Mouse (Mus musculus) olfactory bulb, adult 2 months (tissue): ENCODE data around the gene Ola1. TPM values are rescaled to one million over a fixed set of nuclear protein-coding genes. Genes with fewer than 3 reads are reported as not detected.

ENCODE experiments used
- H3K27ac ChIP-seq: fragments of 200-500 bp; 2 replicates; pipeline ENCODE4 v1.5.1; 2012; ENCODE audit warnings: low read depth, low read length; ENCODE audit not compliant: insufficient read depth
- H3K4me1 ChIP-seq: fragments of 200-500 bp; 2 replicates; pipeline ENCODE4 v1.6.1; 2012; ENCODE audit warnings: low read length; ENCODE audit not compliant: control insufficient read depth, insufficient read depth
- H3K4me3 ChIP-seq: fragments of 200-500 bp; 2 replicates; pipeline ENCODE4 v1.5.1; 2012; ENCODE audit warnings: mild to moderate bottlenecking, low read depth, low read length, moderate library complexity; ENCODE audit not compliant: insufficient read depth
- CTCF ChIP-seq: fragments of 200-500 bp; IDR thresholded peaks from 2 replicates; pipeline ENCODE4 v1.5.1; 2012; ENCODE audit warnings: low read depth, mild to moderate bottlenecking, low read length, moderate library complexity; ENCODE audit not compliant: insufficient read depth
- POLR2A ChIP-seq: fragments of 200-500 bp; IDR thresholded peaks from 2 replicates; pipeline ENCODE4 v1.6.1; 2012; ENCODE audit warnings: mild to moderate bottlenecking, low read depth, low read length, moderate library complexity; ENCODE audit not compliant: insufficient read depth
- WGBS: fragments of 180-500 bp; shearing (Covaris S2); methylation state at CpG from one replicate; pipeline ENCODE4 v1.1.7; 2018; 5-methylcytosine and 5-hydroxymethylcytosine counted together
- polyA plus RNA-seq: library from polyadenylated mRNA; stranded (reverse); fragments of >200 nt; gene quantifications from 2 replicates; pipeline ENCODE4 v1.2.4, GENCODE M21; 2012; ENCODE audit warnings: low replicate concordance; ENCODE audit not compliant: missing spikeins, insufficient read depth, insufficient read length

The Ola1 gene
- 370 TPM in 1 of 2 replicates, not detected in the other for polyA plus RNA-seq

DNA sequence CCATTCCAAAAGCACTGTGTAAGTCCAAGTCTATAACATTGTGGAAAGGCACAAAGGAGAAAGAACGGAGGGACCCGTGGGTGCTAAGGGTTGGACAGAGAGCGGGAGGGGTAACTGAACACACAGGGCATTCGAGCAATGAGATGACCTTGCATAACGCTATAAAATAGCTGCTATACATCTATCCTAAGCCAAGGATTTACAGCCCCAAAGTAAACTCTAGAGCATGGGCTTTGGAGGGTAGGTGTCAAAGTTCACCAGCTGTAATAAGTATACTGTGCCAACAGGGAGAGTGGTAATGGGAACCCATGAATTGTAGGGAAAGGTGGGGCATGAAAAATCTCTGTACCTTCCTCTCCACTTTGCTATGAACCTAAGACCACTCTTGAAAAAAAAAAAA, at the start of gene Ola1:
Gene Ola1, minus strand, starts transcription at position 12 of the 400 bp plus-strand sequence.
- H3K4me3 ChIP-seq, result no peak within 1 kb of the TSS
- no peak within 1 kb of the TSS for H3K27ac ChIP-seq
- TF ChIP-seq CTCF (no peak), POLR2A (no peak)
- 91% methylated on average over 5 of the region's 5 CpGs for WGBS
- H3K4me1 ChIP-seq, result no peaks in the 10 kb centered on the region

DNA sequence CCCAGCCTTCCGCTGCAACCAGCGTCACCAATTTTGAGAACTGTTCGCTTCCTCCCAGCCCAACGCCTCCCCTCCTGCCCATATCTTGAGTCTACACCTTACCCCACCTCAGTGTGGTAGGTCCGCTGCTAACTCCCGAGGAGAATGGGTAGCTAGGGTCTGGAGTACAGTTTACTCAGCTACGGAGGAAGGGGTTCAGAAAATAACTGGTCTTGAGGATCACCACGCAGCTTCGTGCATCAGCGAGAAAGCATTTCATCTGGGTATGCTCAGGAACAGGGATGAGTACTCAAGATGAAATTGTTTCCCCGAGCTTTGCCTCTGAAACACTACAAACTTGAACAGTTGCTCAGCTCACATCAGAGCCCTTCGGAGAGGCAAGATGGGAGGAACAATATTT, 49.6 kb upstream of the Ola1 start:
- peak overlapping the region; percentile 33 for H3K4me3 ChIP-seq
- peaks cover 29% of the 10 kb centered on the region for H3K4me1 ChIP-seq
- 4% methylated on average over 12 of the region's 12 CpGs for WGBS
- TF ChIP-seq POLR2A, result no peak
- peak overlapping the region; percentile 89 for H3K27ac ChIP-seq

DNA sequence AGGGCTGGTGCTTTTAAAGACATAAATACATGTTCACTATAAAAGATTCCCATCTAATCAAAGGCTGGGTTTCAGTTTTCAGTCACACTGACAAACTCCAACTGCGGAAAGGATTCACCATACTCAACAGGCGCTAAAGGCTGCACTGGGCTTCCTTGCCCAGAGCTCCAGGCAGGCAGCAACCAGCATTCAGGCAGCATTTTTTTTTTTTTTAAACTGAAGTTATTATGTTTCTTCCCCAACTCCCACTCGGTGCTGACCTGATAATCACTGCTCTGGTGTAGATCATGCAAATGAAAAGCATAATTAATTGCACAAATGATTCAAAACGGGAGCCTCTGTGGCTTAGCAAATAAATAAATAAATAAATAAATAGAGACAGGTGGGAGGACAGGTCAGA, 49.1 kb upstream of the Ola1 start:
- TF ChIP-seq CTCF (no peak), POLR2A (no peak)
- WGBS, result 11% methylated on average over 4 of the region's 4 CpGs
- Histone ChIP-seq H3K4me1 (peaks cover 29% of the 10 kb centered on the region), H3K27ac (no peak overlapping the region; the same call in 1 of the 2 replicates), H3K4me3 (0 out of 2 replicates have a peak overlapping the region, but pooled peaks have one; percentile 9)

DNA sequence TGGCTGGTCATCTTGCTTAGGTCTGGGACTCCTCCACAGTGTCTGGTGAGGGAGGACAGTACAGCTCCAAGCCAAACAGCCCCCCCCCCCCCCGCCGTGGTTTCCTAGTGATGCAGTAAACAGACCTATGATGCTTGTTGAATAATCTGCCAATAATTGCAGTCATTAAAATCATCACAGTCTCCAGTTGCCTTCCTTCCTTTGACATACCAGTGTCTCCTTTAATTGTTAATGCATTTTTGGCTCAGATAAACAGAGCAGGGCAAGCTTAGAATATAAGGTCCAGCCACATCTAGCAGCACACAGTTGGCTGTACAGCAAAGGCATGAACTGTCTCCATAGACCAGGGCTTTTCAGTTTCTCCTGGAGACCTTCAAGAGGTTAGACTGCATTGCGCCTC, 48.5 kb upstream of the Ola1 start:
- 19% methylated on average over 3 of the region's 3 CpGs for WGBS
- TF ChIP-seq CTCF, result no peak
- TF ChIP-seq POLR2A, result no peak
- Histone ChIP-seq H3K27ac (peak overlapping the region; percentile 67; the same call in 1 of the 2 replicates), H3K4me3 (no peak overlapping the region), H3K4me1 (peaks cover 29% of the 10 kb centered on the region)

DNA sequence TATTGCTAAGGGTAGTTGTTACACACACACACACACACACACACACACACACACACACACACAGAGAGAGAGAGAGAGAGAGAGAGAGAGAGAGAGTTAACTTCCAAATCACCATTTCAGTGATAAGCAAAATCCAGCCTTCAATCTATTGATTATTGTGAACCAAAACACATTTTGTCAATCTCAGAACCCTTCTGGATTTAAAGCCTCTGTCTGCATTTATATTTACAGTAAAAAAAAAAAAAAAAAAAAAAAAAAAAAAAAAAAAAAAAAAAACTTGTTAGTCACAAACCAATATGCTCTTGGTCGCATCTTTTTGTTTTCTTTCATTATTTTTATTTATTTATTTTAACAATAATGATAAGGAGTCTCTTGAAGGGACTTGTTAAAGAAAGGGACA, 47.9 kb upstream of the Ola1 start:
- Histone ChIP-seq H3K27ac (peak overlapping the region; percentile 67; the same call in 1 of the 2 replicates), H3K4me3 (no peak overlapping the region), H3K4me1 (peaks cover 29% of the 10 kb centered on the region)
- 51% methylated on average over 1 of the region's 1 CpGs for WGBS
- TF ChIP-seq CTCF, result no peak
- no peak for TF ChIP-seq POLR2A

DNA sequence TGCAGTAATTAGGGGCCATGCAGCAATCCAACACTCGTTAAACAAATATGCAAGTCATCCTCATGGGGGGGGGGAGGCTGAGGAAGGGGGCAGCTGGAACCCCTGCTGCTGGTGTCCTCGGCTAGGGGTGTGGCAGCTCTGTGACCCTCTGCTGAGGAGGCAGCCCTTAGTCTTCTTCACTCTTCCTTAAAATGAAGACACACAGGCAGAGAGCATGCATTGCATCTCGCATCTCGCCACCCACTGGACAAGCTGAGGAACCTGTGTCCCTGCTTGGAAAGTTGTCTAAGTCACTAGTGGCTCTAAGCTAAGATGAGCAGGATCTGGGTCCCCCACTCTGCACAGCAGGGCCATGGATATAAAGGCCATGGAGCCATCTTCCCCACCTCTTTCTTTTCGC, 47.3 kb upstream of the Ola1 start:
- Histone ChIP-seq H3K27ac (peak overlapping the region; percentile 55), H3K4me3 (peak overlapping the region; percentile 52), H3K4me1 (peaks cover 29% of the 10 kb centered on the region)
- TF ChIP-seq POLR2A (no peak), CTCF (no peak)
- WGBS, result 15% methylated on average over 5 of the region's 5 CpGs

DNA sequence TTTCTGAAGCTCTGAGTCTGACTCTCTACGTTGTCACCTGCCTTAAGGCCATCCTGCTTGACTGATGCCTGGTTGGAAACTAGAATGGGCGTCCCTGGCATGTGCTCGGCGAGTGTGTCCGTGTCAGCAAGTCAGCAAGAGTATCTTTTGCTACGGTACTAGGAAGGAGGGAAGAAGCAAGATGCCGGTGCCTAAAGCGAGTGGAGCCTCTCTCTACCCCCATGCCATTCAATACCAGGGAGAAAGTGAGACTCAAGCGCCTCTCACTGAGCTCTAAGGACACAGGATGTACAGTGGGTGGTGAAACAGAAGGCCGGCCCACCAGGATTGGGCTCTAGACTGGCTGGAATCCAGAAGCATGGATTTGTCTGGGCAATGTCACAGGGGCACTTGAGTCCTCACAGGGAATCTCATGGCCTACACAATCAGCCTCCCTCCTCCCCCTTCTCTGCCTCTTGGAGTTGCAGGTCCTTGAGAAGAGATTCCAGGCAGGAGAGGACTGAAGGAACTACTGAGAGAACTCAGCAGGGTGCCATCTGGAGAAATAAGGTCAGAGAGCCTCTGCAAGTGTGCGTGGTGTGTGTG, 46.0 kb upstream of the Ola1 start:
- Histone ChIP-seq H3K4me3 (peak overlapping the region; percentile 52), H3K27ac (peak overlapping the region; percentile 80), H3K4me1 (peaks cover 26% of the 10 kb centered on the region)
- TF ChIP-seq CTCF, result no peak
- TF ChIP-seq POLR2A, result 0 out of 2 replicates have a peak, but pooled peaks have one; percentile 28
- WGBS, result 27% methylated on average over 11 of the region's 11 CpGs

DNA sequence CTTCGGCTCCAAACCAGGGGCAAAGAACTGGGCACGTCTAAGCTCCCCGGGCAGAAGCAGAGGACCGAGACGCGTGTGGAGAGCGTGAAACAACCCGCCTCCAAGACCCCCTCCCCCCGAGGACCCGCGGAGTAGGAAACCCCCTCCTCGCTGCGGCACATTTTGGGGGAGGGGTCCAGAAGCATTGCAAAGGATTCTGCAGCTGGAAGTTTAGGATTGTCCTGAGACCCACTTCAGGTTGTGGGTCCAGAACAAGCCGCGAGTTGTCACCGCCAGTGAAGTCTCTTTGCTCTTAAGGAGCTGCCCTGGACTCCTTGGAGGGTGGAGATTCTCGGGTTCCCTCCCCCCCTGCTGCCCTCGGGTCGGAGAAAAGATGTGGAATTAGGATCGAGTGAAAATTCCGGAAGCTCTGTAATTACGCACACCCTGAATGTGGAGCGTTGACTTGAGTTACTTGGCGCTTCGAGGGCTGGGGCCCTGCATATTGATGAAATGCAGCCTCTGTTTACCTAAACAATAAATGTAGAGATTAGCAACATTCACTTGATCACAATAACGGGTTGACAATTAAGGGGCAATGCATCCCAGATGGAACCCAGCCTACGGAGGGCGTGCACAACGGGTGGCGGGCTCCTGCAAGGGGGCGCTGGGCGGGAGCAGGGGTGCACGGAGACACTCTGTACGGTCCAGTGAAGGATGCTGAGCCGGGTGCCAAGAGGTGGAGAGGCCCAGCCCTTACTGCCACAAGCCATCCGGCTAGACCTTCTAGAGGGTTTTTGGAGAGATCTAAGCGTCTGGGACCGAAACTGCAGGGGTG, 45.3 kb upstream of the Ola1 start:
- Histone ChIP-seq H3K27ac (peak overlapping the region; percentile 80), H3K4me1 (peaks cover 26% of the 10 kb centered on the region), H3K4me3 (peak overlapping the region; percentile 52)
- TF ChIP-seq POLR2A (no peak), CTCF (no peak)
- 2% methylated on average over 38 of the region's 38 CpGs for WGBS

DNA sequence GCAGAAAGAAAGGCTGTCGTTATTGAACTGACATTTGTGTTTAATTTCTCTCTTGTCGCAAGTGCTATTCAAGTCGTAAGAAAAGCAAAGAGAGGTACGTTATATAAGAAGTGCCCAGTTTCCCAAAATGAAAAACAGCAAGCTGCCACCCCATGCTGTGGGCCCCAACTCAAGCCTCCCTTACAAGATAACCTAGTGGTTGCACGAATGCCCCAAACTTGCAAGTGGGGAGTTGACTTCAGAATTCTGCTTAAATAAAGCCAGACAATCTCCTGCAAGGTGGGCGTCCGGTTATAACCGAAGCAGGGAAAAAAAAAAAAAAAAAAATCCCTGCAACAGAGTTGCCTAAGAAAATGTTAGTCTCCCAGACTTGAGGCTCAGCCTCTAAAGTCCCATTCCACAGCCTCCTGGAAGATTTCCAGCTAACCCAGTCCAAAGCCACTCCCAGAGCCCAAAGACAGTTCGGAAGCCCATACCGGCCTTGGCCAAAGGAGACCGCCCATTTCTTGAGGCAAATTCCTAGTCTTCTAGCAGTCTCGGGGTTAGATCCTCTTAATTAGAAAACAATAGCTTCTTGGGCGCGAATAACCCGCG, 44.5 kb upstream of the Ola1 start:
- H3K27ac ChIP-seq, result no peak overlapping the region
- H3K4me1 ChIP-seq, result peaks cover 26% of the 10 kb centered on the region
- WGBS, result 26% methylated on average over 16 of the region's 16 CpGs
- peak overlapping the region; percentile 52 for H3K4me3 ChIP-seq
- no peak for TF ChIP-seq CTCF
- no peak for TF ChIP-seq POLR2A
